Mouse (Mus musculus) MEL (cell line): ENCODE results near the gene Bnip1.

Experiments
- MAFK ChIP-seq: IDR thresholded peaks from 2 replicates; pipeline ENCODE4 v1.6.1; 2011; ENCODE audit warnings: low read depth, mild to moderate bottlenecking, low read length, improper control_type of control experiment, borderline replicate concordance
- ZMIZ1 ChIP-seq: IDR thresholded peaks from 2 replicates; pipeline ENCODE4 v1.6.1; 2012; ENCODE audit warnings: low read depth, mild to moderate bottlenecking, inconsistent platforms, low read length, improper control_type of control experiment, moderate library complexity

- TF ChIP-seq ZMIZ1 (no peak), MAFK (no peak)
Measured at GRCm38 (mm10) chr17:26813497-26813896, 32.6 kb downstream of the Bnip1 start.
